Mouse (Mus musculus) lung, postnatal 4 days (tissue): ENCODE data around the gene Ktn1.

Experiments used
- DNase-seq, 2 experiments: peaks; one replicate each; pipeline ENCODE4 v3.0.0; 2021

Ktn1 gene

GRCm38 (mm10) chr14:47756411-47757065 lies 108.3 kb downstream of the Ktn1 start:
- no peak for DNase-seq

- DNase-seq: no peak
Measured at GRCm38 (mm10) chr14:47765192-47765591, 116.9 kb downstream of the Ktn1 start.

DNA sequence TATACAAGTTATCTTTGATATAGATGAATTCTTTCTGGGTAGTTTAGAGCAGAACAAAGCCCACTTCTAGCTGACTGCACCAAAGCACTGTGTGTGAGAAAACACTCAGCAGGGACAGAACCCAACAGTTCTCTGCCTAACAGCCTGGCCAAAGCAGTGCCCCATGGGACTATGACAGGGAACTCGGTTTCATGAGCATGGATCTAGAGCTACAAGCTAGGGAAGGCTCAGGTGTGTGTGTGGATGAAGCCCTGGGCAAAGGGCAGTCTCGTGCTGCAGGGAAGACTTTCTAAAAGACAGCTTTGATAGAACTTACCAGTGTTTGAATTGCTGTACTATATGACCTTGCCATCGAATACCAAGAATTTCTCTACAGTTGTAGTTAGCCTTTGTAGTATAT lies 117.5 kb downstream of the Ktn1 start:
- no peak for DNase-seq

DNA sequence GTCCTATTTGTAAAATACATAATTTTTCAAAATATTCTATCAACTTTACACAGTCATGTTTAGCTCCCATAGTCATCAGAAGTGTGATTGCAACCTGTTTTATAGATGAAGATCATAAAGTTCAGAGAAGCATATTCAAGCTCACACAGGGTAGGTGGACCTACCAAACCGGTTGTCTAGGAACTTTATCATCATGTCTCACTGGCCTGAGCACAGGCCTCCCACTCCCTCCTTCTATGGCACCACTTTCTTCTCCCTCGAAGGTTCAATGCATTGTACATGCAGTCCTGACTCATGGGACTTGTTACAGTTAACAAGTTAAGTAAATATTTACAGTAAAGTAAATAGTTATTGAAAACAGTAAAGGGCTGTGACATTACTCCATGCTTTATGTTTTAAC lies 118.1 kb downstream of the Ktn1 start:
- no peak for DNase-seq

DNA sequence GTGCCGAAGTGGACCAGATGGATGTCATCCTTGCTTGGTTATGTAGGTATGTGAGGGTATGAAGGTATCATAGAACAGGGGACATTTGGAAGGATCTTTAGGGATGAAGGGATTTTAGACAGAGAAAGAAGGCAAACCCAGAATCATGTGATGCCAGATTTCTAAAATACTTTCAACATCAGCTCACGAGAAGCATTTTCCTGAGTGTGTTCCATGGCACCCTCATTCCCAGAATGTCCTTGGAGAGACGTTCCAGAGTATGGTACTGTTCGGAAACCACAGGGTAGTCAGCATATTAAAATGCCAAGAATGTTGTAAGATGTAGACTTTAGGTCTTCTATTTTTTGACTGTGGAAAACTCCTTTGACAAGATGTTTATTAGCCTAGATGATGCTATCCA lies 123.2 kb downstream of the Ktn1 start:
- no peak for DNase-seq

- no peak for DNase-seq
Measured at GRCm38 (mm10) chr14:47775543-47775942, 127.3 kb downstream of the Ktn1 start.

- DNase-seq: no peak
Measured at GRCm38 (mm10) chr14:47776260-47777035, 128.2 kb downstream of the Ktn1 start.

DNA sequence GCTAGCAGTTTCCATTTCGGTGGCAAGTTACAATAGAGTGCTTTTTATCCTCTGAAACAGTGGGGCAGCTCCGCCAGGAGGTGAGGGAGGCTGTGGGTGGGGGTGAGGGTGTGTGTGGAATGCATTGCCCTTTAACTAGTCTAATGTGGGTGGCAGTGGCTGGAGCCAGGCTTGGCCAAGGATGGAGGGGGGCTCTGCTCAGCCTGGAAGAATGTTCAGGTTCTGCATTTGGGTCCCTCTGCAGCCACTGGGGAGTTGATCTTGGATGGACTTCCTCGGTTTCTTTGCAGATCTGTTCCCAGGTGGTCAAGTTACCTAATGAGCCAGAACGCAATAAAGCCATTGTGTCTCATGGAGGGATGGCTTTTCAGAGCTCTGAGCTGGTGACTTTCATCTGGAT lies 137.9 kb downstream of the Ktn1 start:
- DNase-seq: no peak
